Mouse (Mus musculus) kidney, embryonic 15.5 days (tissue): Measurements from ENCODE around the gene Myl3. TPM values are rescaled to one million over a fixed set of nuclear protein-coding genes. Genes with fewer than 3 reads are reported as not detected.
A peak's percentile ranks its signal among the peaks of the same experiment; 100 is the strongest.

ENCODE experiments used
- ATAC-seq: fragments of 200-750 bp; cut with Nextera tagmentation; replicated peaks from 2 replicates; pipeline ENCODE4 v1.8.0; 2017; ENCODE audit warnings: moderate TSS enrichment; ENCODE audit not compliant: low FRiP score
- H3K27ac ChIP-seq: fragments of 300-500 bp; sonication (generic); 2 replicates; pipeline ENCODE4 v1.5.1; 2015; ENCODE audit warnings: mild to moderate bottlenecking, inconsistent platforms
- H3K27me3 ChIP-seq: fragments of 300-500 bp; sonication (generic); 2 replicates; pipeline ENCODE4 v1.6.1; 2015; ENCODE audit warnings: inconsistent platforms
- H3K36me3 ChIP-seq: fragments of 300-500 bp; sonication (generic); 2 replicates; pipeline ENCODE4 v1.6.1; 2015; ENCODE audit warnings: inconsistent platforms
- H3K4me1 ChIP-seq: fragments of 300-500 bp; sonication (generic); 2 replicates; pipeline ENCODE4 v1.6.1; 2015; ENCODE audit warnings: inconsistent platforms
- H3K4me2 ChIP-seq: fragments of 300-500 bp; sonication (generic); 2 replicates; pipeline ENCODE4 v1.6.1; 2015; ENCODE audit warnings: moderate library complexity, mild to moderate bottlenecking, inconsistent platforms
- H3K4me3 ChIP-seq: fragments of 300-500 bp; sonication (generic); replicated peaks from 2 replicates; pipeline ENCODE4 v1.5.1; 2015; ENCODE audit warnings: mild to moderate bottlenecking, inconsistent platforms
- H3K9ac ChIP-seq: fragments of 300-500 bp; sonication (generic); 2 replicates; pipeline ENCODE4 v1.6.1; 2015; ENCODE audit warnings: mild to moderate bottlenecking, inconsistent platforms
- H3K9me3 ChIP-seq: fragments of 300-500 bp; sonication (generic); replicated peaks from 2 replicates; pipeline ENCODE4 v1.6.1; 2016; ENCODE audit warnings: inconsistent platforms
- WGBS: fragments of 180-500 bp; shearing (Covaris S2); methylation state at CpG from one replicate; pipeline ENCODE4 v1.1.7; 2015; ENCODE audit warnings: mixed read lengths; 5-methylcytosine and 5-hydroxymethylcytosine counted together
- polyA plus RNA-seq: library from polyadenylated mRNA; unstranded; fragments of >200 nt; fragmentation: Nextera tagmentation; extraction: Ambion mirVana; gene quantifications from 2 replicates; pipeline ENCODE4 v1.2.1, GENCODE M21; 2015

Gene Myl3
- polyA plus RNA-seq, 1 experiment from 2014 or later, result 1.8 TPM

GRCm38 (mm10) chr9:110746961-110747360, 5.3 kb downstream of the Myl3 start, which contains the start of gene Pth1r:
Gene Pth1r (minus strand): TSS chr9:110747145.
- H3K27me3 ChIP-seq, result peaks cover 16% of the 10 kb centered on the region
- H3K9me3 ChIP-seq, result no peaks in the 10 kb centered on the region
- H3K4me2 ChIP-seq, result peak within 1 kb of the TSS; percentile 91
- H3K9ac ChIP-seq, result no peak within 1 kb of the TSS
- H3K27ac ChIP-seq, result peak within 1 kb of the TSS; percentile 90
- H3K36me3 ChIP-seq, result no peaks in the 10 kb centered on the region
- WGBS, result 42% methylated on average over 7 of the region's 7 CpGs
- no peak for ATAC-seq
- H3K4me1 ChIP-seq, result peaks cover 93% of the 10 kb centered on the region
- peak within 1 kb of the TSS; percentile 6; the same call in 1 of the 2 replicates for H3K4me3 ChIP-seq

- Histone ChIP-seq H3K27me3 (peaks cover 14% of the 10 kb centered on the region), H3K4me1 (peaks cover 92% of the 10 kb centered on the region), H3K4me3 (no peak overlapping the region), H3K27ac (peak overlapping the region; percentile 90), H3K4me2 (no peak overlapping the region), H3K36me3 (no peaks in the 10 kb centered on the region), H3K9me3 (no peaks in the 10 kb centered on the region), H3K9ac (no peak overlapping the region)
- WGBS, result 64% methylated on average over 2 of the region's 2 CpGs
- peak; percentile 50; the same call in 1 of the 2 replicates for ATAC-seq
Observed at GRCm38 (mm10) chr9:110748451-110748850, 6.8 kb downstream of the Myl3 start.

GRCm38 (mm10) chr9:110750404-110751187, 8.9 kb downstream of the Myl3 start:
- H3K4me2 ChIP-seq, result 0 out of 2 replicates have a peak overlapping the region, but pooled peaks have one; percentile 27
- no peak overlapping the region for H3K9ac ChIP-seq
- ATAC-seq, result peak; percentile 22; the same call in 1 of the 2 replicates

GRCm38 (mm10) chr9:110751412-110751811, 9.8 kb downstream of the Myl3 start:
- no peak overlapping the region for H3K4me3 ChIP-seq
- H3K9me3 ChIP-seq, result no peaks in the 10 kb centered on the region
- H3K27ac ChIP-seq, result peak overlapping the region; percentile 78; the same call in 1 of the 2 replicates
- no peaks in the 10 kb centered on the region for H3K36me3 ChIP-seq
- H3K27me3 ChIP-seq, result no peaks in the 10 kb centered on the region
- peaks cover 67% of the 10 kb centered on the region for H3K4me1 ChIP-seq
- no peak overlapping the region for H3K4me2 ChIP-seq
- WGBS, result 69% methylated on average over 5 of the region's 5 CpGs
- no peak for ATAC-seq
- H3K9ac ChIP-seq, result no peak overlapping the region

More at GRCm38 (mm10) chr9:110750404-110751187, 8.9 kb downstream of the Myl3 start:
- Histone ChIP-seq H3K27ac (peak overlapping the region; percentile 78), H3K4me3 (no peak overlapping the region), H3K36me3 (no peaks in the 10 kb centered on the region), H3K9me3 (no peaks in the 10 kb centered on the region), H3K27me3 (no peaks in the 10 kb centered on the region), H3K4me1 (peaks cover 75% of the 10 kb centered on the region)
- 12% methylated on average over 14 of the region's 14 CpGs for WGBS

- H3K4me2 ChIP-seq, result no peak overlapping the region
- 88% methylated on average over 4 of the region's 4 CpGs for WGBS
- no peak overlapping the region for H3K27ac ChIP-seq
- H3K4me1 ChIP-seq, result peaks cover 51% of the 10 kb centered on the region
- H3K9ac ChIP-seq, result no peak overlapping the region
- H3K36me3 ChIP-seq, result no peaks in the 10 kb centered on the region
- ATAC-seq, result no peak
- no peak overlapping the region for H3K4me3 ChIP-seq
- H3K9me3 ChIP-seq, result no peaks in the 10 kb centered on the region
- H3K27me3 ChIP-seq, result no peaks in the 10 kb centered on the region
Observed at GRCm38 (mm10) chr9:110752917-110753435, 11.3 kb downstream of the Myl3 start.

- no peaks in the 10 kb centered on the region for H3K36me3 ChIP-seq
- no peaks in the 10 kb centered on the region for H3K9me3 ChIP-seq
- ATAC-seq, result no peak
- H3K27ac ChIP-seq, result no peak overlapping the region
- H3K4me2 ChIP-seq, result no peak overlapping the region
- H3K4me1 ChIP-seq, result peaks cover 47% of the 10 kb centered on the region
- no peak overlapping the region for H3K4me3 ChIP-seq
- H3K27me3 ChIP-seq, result no peaks in the 10 kb centered on the region
- no peak overlapping the region for H3K9ac ChIP-seq
- 73% methylated on average over 4 of the region's 4 CpGs for WGBS
Observed at GRCm38 (mm10) chr9:110753773-110754172, 12.1 kb downstream of the Myl3 start.

GRCm38 (mm10) chr9:110757816-110758215, 16.2 kb downstream of the Myl3 start:
- ATAC-seq, result no peak
- H3K9me3 ChIP-seq, result no peaks in the 10 kb centered on the region

GRCm38 (mm10) chr9:110758605-110759004, 16.9 kb downstream of the Myl3 start:
- no peak overlapping the region for H3K4me2 ChIP-seq
- no peak; the same call in 1 of the 2 replicates for ATAC-seq

More at GRCm38 (mm10) chr9:110757816-110758215, 16.2 kb downstream of the Myl3 start:
- H3K4me3 ChIP-seq, result no peak overlapping the region
- no peak overlapping the region for H3K4me2 ChIP-seq
- H3K4me1 ChIP-seq, result peaks cover 22% of the 10 kb centered on the region
- no peaks in the 10 kb centered on the region for H3K36me3 ChIP-seq
- no peak overlapping the region for H3K9ac ChIP-seq
- H3K27me3 ChIP-seq, result no peaks in the 10 kb centered on the region
- WGBS, result 82% methylated on average over 5 of the region's 5 CpGs
- H3K27ac ChIP-seq, result no peak overlapping the region

GRCm38 (mm10) chr9:110759265-110759664, 17.6 kb downstream of the Myl3 start:
- Histone ChIP-seq H3K9ac (no peak overlapping the region), H3K36me3 (no peaks in the 10 kb centered on the region), H3K4me2 (no peak overlapping the region), H3K4me3 (no peak overlapping the region), H3K9me3 (no peaks in the 10 kb centered on the region), H3K27ac (no peak overlapping the region), H3K27me3 (no peaks in the 10 kb centered on the region; the same call in 1 of the 2 replicates), H3K4me1 (peaks cover 13% of the 10 kb centered on the region)
- peak; percentile 57 for ATAC-seq
- WGBS, result 51% methylated on average over 2 of the region's 2 CpGs

More at GRCm38 (mm10) chr9:110758605-110759004, 16.9 kb downstream of the Myl3 start:
- no peaks in the 10 kb centered on the region for H3K36me3 ChIP-seq
- H3K9ac ChIP-seq, result no peak overlapping the region
- H3K27me3 ChIP-seq, result no peaks in the 10 kb centered on the region; the same call in 1 of the 2 replicates
- no peak overlapping the region for H3K27ac ChIP-seq
- H3K9me3 ChIP-seq, result no peaks in the 10 kb centered on the region
- H3K4me1 ChIP-seq, result peaks cover 16% of the 10 kb centered on the region
- H3K4me3 ChIP-seq, result no peak overlapping the region
- 63% methylated on average over 8 of the region's 8 CpGs for WGBS

GRCm38 (mm10) chr9:110760886-110761285, 19.2 kb downstream of the Myl3 start:
- no peak overlapping the region for H3K9ac ChIP-seq
- peaks cover 3% of the 10 kb centered on the region; the same call in 1 of the 2 replicates for H3K27me3 ChIP-seq
- no peaks in the 10 kb centered on the region for H3K36me3 ChIP-seq
- 85% methylated on average over 8 of the region's 8 CpGs for WGBS
- H3K4me1 ChIP-seq, result peaks cover 13% of the 10 kb centered on the region
- ATAC-seq, result no peak
- H3K9me3 ChIP-seq, result no peaks in the 10 kb centered on the region
- H3K4me2 ChIP-seq, result no peak overlapping the region
- no peak overlapping the region for H3K27ac ChIP-seq
- no peak overlapping the region for H3K4me3 ChIP-seq

GRCm38 (mm10) chr9:110762763-110763162, 21.1 kb downstream of the Myl3 start:
- Histone ChIP-seq H3K4me2 (no peak overlapping the region), H3K4me1 (peaks cover 13% of the 10 kb centered on the region), H3K27ac (no peak overlapping the region), H3K36me3 (no peaks in the 10 kb centered on the region), H3K27me3 (peaks cover 3% of the 10 kb centered on the region; the same call in 1 of the 2 replicates), H3K9me3 (no peaks in the 10 kb centered on the region), H3K4me3 (no peak overlapping the region), H3K9ac (no peak overlapping the region)
- ATAC-seq, result no peak
- WGBS, result 81% methylated on average over 10 of the region's 10 CpGs

- Histone ChIP-seq H3K27me3 (peaks cover 3% of the 10 kb centered on the region; the same call in 1 of the 2 replicates), H3K9ac (no peak overlapping the region), H3K36me3 (no peaks in the 10 kb centered on the region), H3K4me2 (no peak overlapping the region), H3K27ac (no peak overlapping the region), H3K4me3 (no peak overlapping the region), H3K4me1 (peaks cover 13% of the 10 kb centered on the region), H3K9me3 (no peaks in the 10 kb centered on the region)
- WGBS, result 56% methylated on average over 2 of the region's 2 CpGs
- no peak for ATAC-seq
Observed at GRCm38 (mm10) chr9:110763405-110763804, 21.7 kb downstream of the Myl3 start.
